Mouse (Mus musculus): ENCODE results near the gene Espn.

The Espn gene

GRCm38 (mm10) chr4:152151966-152152544, at the start of gene Espn:
Espn (minus strand) TSS chr4:152152371.
- DNase-seq (ENCODE audit: low spot score), result no peak

- DNase-seq (ENCODE audit: low spot score), result no peak
Observed at GRCm38 (mm10) chr4:152201492-152201891, 49.3 kb upstream of the Espn start.

GRCm38 (mm10) chr4:152199617-152200016, 47.4 kb upstream of the Espn start:
- no peak for DNase-seq (ENCODE audit: low spot score)

- no peak for DNase-seq (ENCODE audit: low spot score)
Observed at GRCm38 (mm10) chr4:152197545-152197944, 45.4 kb upstream of the Espn start.

- no peak for DNase-seq (ENCODE audit: low spot score)
Observed at GRCm38 (mm10) chr4:152196276-152196675, 44.1 kb upstream of the Espn start.

- no peak for DNase-seq (ENCODE audit: low spot score)
Observed at GRCm38 (mm10) chr4:152194476-152195175, 42.5 kb upstream of the Espn start.

GRCm38 (mm10) chr4:152192569-152192968, 40.4 kb upstream of the Espn start:
- no peak for DNase-seq (ENCODE audit: low spot score)

GRCm38 (mm10) chr4:152190701-152191100, 38.5 kb upstream of the Espn start:
- no peak for DNase-seq (ENCODE audit: low spot score)

- DNase-seq (ENCODE audit: low spot score), result no peak
Observed at GRCm38 (mm10) chr4:152190096-152190653, 38.0 kb upstream of the Espn start.

GRCm38 (mm10) chr4:152189691-152190090, 37.5 kb upstream of the Espn start:
- DNase-seq (ENCODE audit: low spot score), result no peak

- DNase-seq (ENCODE audit: low spot score), result no peak
Observed at GRCm38 (mm10) chr4:152189071-152189470, 36.9 kb upstream of the Espn start.

- no peak for DNase-seq (ENCODE audit: low spot score)
Observed at GRCm38 (mm10) chr4:152188651-152189050, 36.5 kb upstream of the Espn start.

- no peak for DNase-seq (ENCODE audit: low spot score)
Observed at GRCm38 (mm10) chr4:152187142-152187541, 35.0 kb upstream of the Espn start.

- no peak for DNase-seq (ENCODE audit: low spot score)
Observed at GRCm38 (mm10) chr4:152186205-152187082, 34.3 kb upstream of the Espn start.

- DNase-seq (ENCODE audit: low spot score), result no peak
Observed at GRCm38 (mm10) chr4:152185510-152186204, 33.5 kb upstream of the Espn start.

GRCm38 (mm10) chr4:152185137-152185509, 33.0 kb upstream of the Espn start:
- no peak for DNase-seq (ENCODE audit: low spot score)

- peak; percentile 45 for DNase-seq (ENCODE audit: low spot score)
Observed at GRCm38 (mm10) chr4:152184353-152185035, 32.3 kb upstream of the Espn start.

GRCm38 (mm10) chr4:152182205-152182604, 30.0 kb upstream of the Espn start:
- no peak for DNase-seq (ENCODE audit: low spot score)

GRCm38 (mm10) chr4:152179946-152180660, 27.9 kb upstream of the Espn start:
- DNase-seq (ENCODE audit: low spot score), result no peak

- no peak for DNase-seq (ENCODE audit: low spot score)
Observed at GRCm38 (mm10) chr4:152178916-152179705, 26.9 kb upstream of the Espn start.
